Mouse (Mus musculus) MEL (cell line): Measurements from ENCODE around the gene Chpf. TPM values are rescaled to one million over a fixed set of nuclear protein-coding genes. Genes with fewer than 3 reads are reported as not detected.

Experiments used
- DNase-seq: peaks from one replicate; pipeline ENCODE4 v3.0.0; 2011; ENCODE audit warnings: low read depth, low spot score
- H3K27ac ChIP-seq: 2 replicates; pipeline ENCODE4 v1.5.1; 2012; ENCODE audit warnings: low read depth, mild to moderate bottlenecking, control low read depth, low read length, moderate library complexity; ENCODE audit not compliant: control insufficient read depth
- H3K27me3 ChIP-seq, 2 experiments: fragments of 150-350 bp in 1 of 2; sonication (generic) in 1 of 2; 2 replicates each; pipeline ENCODE4 v1.6.1; 2012; ENCODE audit warnings: low read length in 2 of 2, mild to moderate bottlenecking in 2 of 2, improper control_type of control experiment in 1 of 2, moderate library complexity in 1 of 2; ENCODE audit not compliant: insufficient read depth in 2 of 2, control insufficient read depth in 1 of 2
- H3K36me3 ChIP-seq, 2 experiments: 2 replicates each; pipeline ENCODE4 v1.6.1; 2012 to 2014; ENCODE audit warnings: low read length in 2 of 2, improper control_type of control experiment in 1 of 2, inconsistent platforms in 1 of 2, mild to moderate bottlenecking in 1 of 2; ENCODE audit not compliant: insufficient read depth in 2 of 2, control insufficient read depth in 1 of 2
- H3K4me1 ChIP-seq, 2 experiments: fragments of 150-350 bp in 1 of 2; sonication (generic) in 1 of 2; 2 replicates each; pipeline ENCODE4 v1.6.1; 2012; ENCODE audit warnings: low read length in 2 of 2, improper control_type of control experiment in 1 of 2, mild to moderate bottlenecking in 1 of 2; ENCODE audit not compliant: insufficient read depth in 2 of 2, control insufficient read depth in 1 of 2
- H3K4me3 ChIP-seq, 2 experiments: fragments of 150-350 bp in 1 of 2; sonication (generic) in 1 of 2; 2 replicates each; pipeline ENCODE4 v1.5.1; 2012; ENCODE audit warnings: low read depth in 2 of 2, low read length in 2 of 2, mild to moderate bottlenecking in 2 of 2, moderate library complexity in 2 of 2, control low read depth in 1 of 2, improper control_type of control experiment in 1 of 2; ENCODE audit not compliant: control insufficient read depth in 1 of 2, insufficient read depth in 1 of 2
- H3K79me2 ChIP-seq: 2 replicates; pipeline ENCODE4 v1.6.1; 2012; ENCODE audit warnings: mild to moderate bottlenecking, low read length, moderate library complexity; ENCODE audit not compliant: control insufficient read depth, poor library complexity, insufficient read depth
- H3K9ac ChIP-seq: 2 replicates; pipeline ENCODE4 v1.6.1; 2012; ENCODE audit warnings: low read depth, mild to moderate bottlenecking, control low read depth, low read length, moderate library complexity; ENCODE audit not compliant: control insufficient read depth, poor library complexity, severe bottlenecking
- H3K9me3 ChIP-seq: fragments of 150-350 bp; sonication (generic); replicated peaks from 2 replicates; pipeline ENCODE4 v1.6.1; 2012; ENCODE audit warnings: mild to moderate bottlenecking, low read length, improper control_type of control experiment, moderate library complexity; ENCODE audit not compliant: insufficient read depth
- CHD2 ChIP-seq: IDR thresholded peaks from 2 replicates; pipeline ENCODE4 v1.6.1; 2011; ENCODE audit warnings: low read length, improper control_type of control experiment
- CTCF ChIP-seq, 3 experiments: IDR thresholded peaks in 2 of 3; conservative IDR thresholded peaks in 1 of 3; 2 replicates each; pipeline ENCODE4 v1.5.1; 2011 to 2012; ENCODE audit warnings: low read length in 3 of 3, low read depth in 2 of 3, mild to moderate bottlenecking in 2 of 3, improper control_type of control experiment in 1 of 3, inconsistent platforms in 1 of 3, mixed read lengths in 1 of 3, moderate library complexity in 1 of 3; ENCODE audit not compliant: control insufficient read depth in 1 of 3, insufficient read depth in 1 of 3, poor library complexity in 1 of 3, severe bottlenecking in 1 of 3
- ELF1 ChIP-seq: IDR thresholded peaks from 2 replicates; pipeline ENCODE4 v1.6.1; 2014; ENCODE audit warnings: low read depth, mild to moderate bottlenecking, inconsistent platforms, low read length, improper control_type of control experiment, moderate library complexity
- EP300 ChIP-seq, 2 experiments: IDR thresholded peaks; 2 replicates each; pipeline ENCODE4 v1.6.1; 2011; ENCODE audit warnings: improper control_type of control experiment in 2 of 2, low read length in 2 of 2, low read depth in 1 of 2, mild to moderate bottlenecking in 1 of 2
- ETS1 ChIP-seq: IDR thresholded peaks from 2 replicates; pipeline ENCODE4 v1.6.1; 2012; ENCODE audit warnings: low read depth, mild to moderate bottlenecking, inconsistent platforms, low read length, improper control_type of control experiment, moderate library complexity
- GABPA ChIP-seq: IDR thresholded peaks from 2 replicates; pipeline ENCODE4 v1.6.1; 2012; ENCODE audit warnings: low read depth, mild to moderate bottlenecking, inconsistent platforms, low read length, improper control_type of control experiment, moderate library complexity
- KAT2A ChIP-seq: conservative IDR thresholded peaks from 2 replicates; pipeline ENCODE4 v1.6.1; 2012; ENCODE audit warnings: low read depth, low read length, improper control_type of control experiment, inconsistent platforms
- MAFK ChIP-seq: IDR thresholded peaks from 2 replicates; pipeline ENCODE4 v1.6.1; 2011; ENCODE audit warnings: low read depth, mild to moderate bottlenecking, low read length, improper control_type of control experiment, borderline replicate concordance
- MXI1 ChIP-seq: IDR thresholded peaks from 2 replicates; pipeline ENCODE4 v1.6.1; 2011; ENCODE audit warnings: mild to moderate bottlenecking, low read depth, low read length, improper control_type of control experiment
- MYC ChIP-seq: IDR thresholded peaks from 2 replicates; pipeline ENCODE4 v1.6.1; 2011; ENCODE audit warnings: low read depth, mild to moderate bottlenecking, low read length, improper control_type of control experiment, moderate library complexity
- POLR2AphosphoS2 ChIP-seq: IDR thresholded peaks from 2 replicates; pipeline ENCODE4 v1.6.1; 2011; ENCODE audit warnings: low read length, improper control_type of control experiment
- POLR2AphosphoS5 ChIP-seq: IDR thresholded peaks from 2 replicates; pipeline ENCODE4 v1.6.1; 2012; ENCODE audit warnings: low read depth, borderline replicate concordance, mild to moderate bottlenecking, inconsistent platforms, low read length, moderate library complexity, mixed read lengths
- RAD21 ChIP-seq: IDR thresholded peaks from 2 replicates; pipeline ENCODE4 v1.6.1; 2011; ENCODE audit warnings: mild to moderate bottlenecking, low read depth, low read length, improper control_type of control experiment
- TAL1 ChIP-seq: IDR thresholded peaks from 2 replicates; pipeline ENCODE4 v1.6.1; 2012; ENCODE audit warnings: mild to moderate bottlenecking, inconsistent platforms, low read length, moderate library complexity, mixed read lengths
- USF2 ChIP-seq, 2 experiments: IDR thresholded peaks; 2 replicates each; pipeline ENCODE4 v1.6.1; 2011 to 2012; ENCODE audit warnings: improper control_type of control experiment in 2 of 2, low read length in 2 of 2, borderline replicate concordance in 1 of 2, inconsistent platforms in 1 of 2, low read depth in 1 of 2, mild to moderate bottlenecking in 1 of 2; ENCODE audit not compliant: insufficient read depth in 1 of 2
- polyA plus RNA-seq, 2 experiments: library from polyadenylated mRNA; stranded (reverse) in 1 of 2; unstranded in 1 of 2; fragments of >175 nt in 1 of 2; fragments of >200 nt in 1 of 2; gene quantifications; 2 replicates each; pipeline versions ENCODE4 v1.2.1 to v1.2.4; 2012; ENCODE audit warnings: low replicate concordance in 2 of 2, low read depth in 1 of 2; ENCODE audit not compliant: insufficient read length in 2 of 2, insufficient read depth in 1 of 2, missing spikeins in 1 of 2
- total RNA-seq: library from RNA; depleted of rRNA; stranded (reverse); fragments of 300-350 nt; gene quantifications from 2 replicates; pipeline ENCODE4 v1.2.3, GENCODE M21; 2012

Gene Chpf
- total and polyA plus RNA-seq, 3 experiments = 32.3 to 49.0 TPM; not detected in 1

DNA sequence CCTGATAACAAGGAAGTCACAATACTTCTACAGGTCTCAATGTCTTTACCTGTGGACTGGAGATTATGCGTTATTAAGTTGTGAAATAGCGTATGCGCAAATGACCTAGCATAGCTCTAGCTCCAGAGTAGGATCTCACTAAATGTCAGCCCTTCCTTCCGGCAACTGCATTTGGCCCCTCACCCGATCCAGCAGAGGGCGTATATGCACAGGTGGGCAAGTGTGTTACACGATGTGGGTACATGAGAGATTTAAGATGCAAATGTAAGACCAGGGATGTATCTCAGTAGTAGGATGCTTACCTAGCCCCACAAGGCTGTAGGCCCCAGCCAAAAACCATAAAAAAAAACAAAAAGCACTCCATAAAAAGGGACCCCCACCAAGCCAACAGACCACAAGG, 20.3 kb upstream of the Chpf start:
- Histone ChIP-seq H3K4me1 (no peaks in the 10 kb centered on the region), H3K79me2 (no peaks in the 10 kb centered on the region), H3K27ac (no peak overlapping the region), H3K9ac (no peak overlapping the region), H3K36me3 (no peaks in the 10 kb centered on the region), H3K27me3 (no peaks in the 10 kb centered on the region), H3K9me3 (no peaks in the 10 kb centered on the region), H3K4me3 (no peak overlapping the region)
- DNase-seq = no peak
- no peak for TF ChIP-seq GABPA
- TF ChIP-seq CTCF (IDR thresholded peaks at IDR 0.05 in 2 of 3, conservative IDR thresholded peaks at IDR 0.05 in 1 of 3; ENCODE audit: control insufficient read depth in 1 of 3, insufficient read depth in 1 of 3, low read depth in 2 of 3, low read length in 3 of 3, poor library complexity in 1 of 3, severe bottlenecking in 1 of 3) = peak in 1 of 3 experiments; percentile 17; a peak in 1 of 6 replicates

DNA sequence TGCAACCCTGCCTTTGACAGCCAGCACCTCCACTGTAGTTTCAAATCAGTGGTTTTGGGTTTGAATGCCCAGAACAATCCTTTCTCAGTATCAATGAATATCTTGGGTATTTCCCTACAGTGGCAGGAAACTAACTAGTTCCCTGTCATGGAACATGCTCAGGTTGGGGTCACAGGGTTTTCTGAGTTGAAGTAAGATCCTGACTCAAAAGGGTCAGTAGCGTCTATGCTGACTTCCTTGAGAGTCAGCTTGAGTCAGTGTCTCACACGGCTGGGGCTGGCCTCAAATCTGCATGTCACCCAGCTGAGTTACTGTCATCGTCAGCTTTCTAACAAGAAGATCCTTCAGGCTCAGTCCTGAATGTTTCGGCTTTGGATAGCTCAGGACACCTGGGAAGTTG, 19.8 kb upstream of the Chpf start:
- TF ChIP-seq MXI1 = no peak
- TF ChIP-seq MAFK = no peak
- no peak for TF ChIP-seq POLR2AphosphoS5
- TF ChIP-seq ETS1 = no peak
- no peak for TF ChIP-seq MYC
- no peak for TF ChIP-seq ELF1
- TF ChIP-seq KAT2A = no peak
- TF ChIP-seq USF2 (IDR thresholded peaks at IDR 0.05; ENCODE audit: borderline replicate concordance in 1 of 2, insufficient read depth in 1 of 2, low read depth in 1 of 2, low read length in 2 of 2) = no peak
- TF ChIP-seq TAL1 = no peak
- no peak for TF ChIP-seq RAD21
- no peak for TF ChIP-seq CHD2
- no peak for TF ChIP-seq POLR2AphosphoS2
- no peak for TF ChIP-seq EP300 (IDR thresholded peaks at IDR 0.05; ENCODE audit: low read depth in 1 of 2, low read length in 2 of 2)
- Histone ChIP-seq H3K4me1 (no peaks in the 10 kb centered on the region), H3K36me3 (no peaks in the 10 kb centered on the region), H3K27ac (no peak overlapping the region), H3K27me3 (0 out of 4 replicates have a peak, but pooled peaks cover 0 to 1% of the 10 kb centered on the region in 2 experiments), H3K79me2 (no peaks in the 10 kb centered on the region), H3K9me3 (no peaks in the 10 kb centered on the region), H3K4me3 (no peak overlapping the region), H3K9ac (no peak overlapping the region)
- no peak for DNase-seq
